27 mouse cellular contexts compared by ENCODE assay signal in the genomic region with DNA sequence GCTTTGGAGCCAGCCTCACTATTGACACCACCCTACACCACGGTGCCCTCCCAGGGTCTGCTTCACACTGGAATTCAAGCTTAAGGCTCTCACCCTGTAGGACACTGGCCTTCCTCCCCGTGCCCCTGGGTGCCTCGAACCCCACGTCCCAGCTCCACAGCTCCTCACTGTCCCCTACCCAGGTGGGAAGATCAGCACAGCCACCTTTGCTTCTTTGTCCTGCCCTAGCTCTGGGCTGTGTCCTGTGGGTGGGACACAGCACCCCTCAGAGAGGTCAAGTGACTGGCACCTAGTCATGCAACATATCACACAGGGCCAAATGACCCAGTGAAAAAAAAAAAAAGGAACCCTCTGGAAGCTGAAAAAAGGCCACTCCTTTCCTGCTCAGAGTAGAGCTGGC. TPM values are rescaled to one million over a fixed set of nuclear protein-coding genes. Genes with fewer than 3 reads are reported as not detected.
DNase-seq lines count a peak whose midpoint lies in the region; ATAC-seq lines count a peak whose summit lies in the region.
"Had no signal": no experiment of that assay in that cellular context is flagged by ENCODE, and none has a peak within 500 bp of the region (broad histone marks: within the 10 kb centered on the region; RNA-seq: fewer than 3 reads in every experiment).

No protein-coding gene starts in this region.

- 78% methylated on average over 4 of the region's 4 CpGs for WGBS in stomach, embryonic 16.5 days

- H3K27ac ChIP-seq in stomach, embryonic 16.5 days (ENCODE audit: low read length) = peak overlapping the region; percentile 57; the same call in 1 of the 2 replicates
- H3K27ac ChIP-seq: forebrain, embryonic 10.5 days; forebrain, embryonic 13.5 days; heart, embryonic 15.5 days; hindbrain, embryonic 14.5 days; hindbrain, postnatal 0 days had no signal

- H3K4me3 ChIP-seq in megakaryocyte, embryonic 14.5 days (replicated peaks) = peak overlapping the region; percentile 23
- H3K4me3 ChIP-seq in stomach, embryonic 16.5 days (replicated peaks; ENCODE audit: low read length) = no peak overlapping the region
- H3K4me3 ChIP-seq: forebrain, embryonic 10.5 days; forebrain, embryonic 13.5 days; heart, embryonic 15.5 days had no signal

- peak; percentile 92 for DNase-seq in heart, adult 11 months
- no peak for DNase-seq in heart, postnatal 25 days (ENCODE audit: low spot score)
- no peak for DNase-seq in adrenal gland, postnatal 36 days
- no peak for DNase-seq in frontal cortex, postnatal 10 days (ENCODE audit: low spot score in 2 of 2)
- DNase-seq: adrenal gland, adult 2 months; adrenal gland, postnatal 14 days; B cell, adult 2 months; cerebellum, adult 11-12 months; cerebellum, adult 8-10 months; embryo, embryonic 11 days; gastrocnemius, postnatal 36 days; heart, postnatal 10 days; heart, postnatal 4 days had no signal

- H3K27me3 ChIP-seq in megakaryocyte, embryonic 14.5 days (replicated peaks) = peaks cover 73% of the 10 kb centered on the region
- peaks cover 31% of the 10 kb centered on the region for H3K27me3 ChIP-seq in stomach, embryonic 16.5 days (ENCODE audit: control insufficient read depth, insufficient read depth, low read length)

- H3K36me3 ChIP-seq in megakaryocyte, embryonic 14.5 days (replicated peaks; ENCODE audit: low read length) = no peaks in the 10 kb centered on the region
- H3K36me3 ChIP-seq in stomach, embryonic 16.5 days (ENCODE audit: control insufficient read depth, insufficient read depth, low read length) = no peaks in the 10 kb centered on the region
- H3K36me3 ChIP-seq: forebrain, embryonic 10.5 days; G1E; heart, embryonic 15.5 days had no signal

- peaks cover 53% of the 10 kb centered on the region for H3K4me1 ChIP-seq in megakaryocyte, embryonic 14.5 days
- peaks cover 27% of the 10 kb centered on the region for H3K4me1 ChIP-seq in stomach, embryonic 16.5 days (ENCODE audit: control insufficient read depth, insufficient read depth, low read length)

- no peaks in the 10 kb centered on the region for H3K9me3 ChIP-seq in megakaryocyte, embryonic 14.5 days
- H3K9me3 ChIP-seq in stomach, embryonic 16.5 days (replicated peaks; ENCODE audit: control insufficient read depth, low read length) = no peaks in the 10 kb centered on the region
- H3K9me3 ChIP-seq: forebrain, embryonic 10.5 days; forebrain, embryonic 13.5 days; G1E; heart, embryonic 15.5 days had no signal

- intact Hi-C loops in heart, postnatal 25 days (cut with DNase I) = loop anchor here (2.0 kb wide), 1 partner anchor 14 kb away; no protein-coding TSS in a partner anchor

- no peak overlapping the region for H3K4me2 ChIP-seq in stomach, embryonic 16.5 days (ENCODE audit: low read depth, low read length)
- H3K4me2 ChIP-seq: forebrain, embryonic 13.5 days; heart, embryonic 11.5 days; heart, embryonic 15.5 days; hindbrain, embryonic 14.5 days had no signal

- H3K9ac ChIP-seq in stomach, embryonic 16.5 days (ENCODE audit: low read length) = peak overlapping the region; percentile 16; the same call in 1 of the 2 replicates
- H3K9ac ChIP-seq: forebrain, embryonic 13.5 days; heart, embryonic 15.5 days; hindbrain, embryonic 14.5 days had no signal

- ATAC-seq in megakaryocyte, adult 5-6 weeks (ENCODE audit: poor library complexity, severe bottlenecking) = no peak
- ATAC-seq in stomach, embryonic 16.5 days (ENCODE audit: insufficient read depth, low FRiP score) = no peak
- ATAC-seq: forebrain, embryonic 13.5 days; forebrain, embryonic 16.5 days; hindbrain, postnatal 0 days; inflammation-experienced regulatory T-cells, adult 6 months had no signal

RNA-seq across cellular contexts. Expression of gene Gpr132, which starts 12.6 kb away (rescaled TPM):
- under 1 TPM in 1 of 2 experiments, not detected in 1; 0.23 TPM for total RNA-seq in heart, postnatal 25 days (2021)
- polyA plus RNA-seq in megakaryocyte, embryonic 14.5 days (2012; ENCODE audit: insufficient read depth, low replicate concordance) = 1.2 TPM in 1 of 2 replicates, not detected in the other
- total RNA-seq in megakaryocyte, adult 5-6 weeks (2015) = 20.0 and 25.8 TPM in 2 replicates
- 7.6 and 10.7 TPM in 2 replicates for total RNA-seq in megakaryocyte, adult 5-6 weeks (2017)
- 0.15 and 0.22 TPM in 2 replicates for polyA plus RNA-seq in stomach, embryonic 16.5 days (2015; fragmentation: Nextera tagmentation; extraction: Ambion mirVana)
- total RNA-seq in adrenal gland, postnatal 36 days (2021) = under 1 TPM; 0.33 to 0.40 TPM
- total RNA-seq: gastrocnemius, adult 8-10 months had no signal
- polyA plus RNA-seq: forebrain, embryonic 13.5 days; forebrain, embryonic 16.5 days; hindbrain, embryonic 11.5 days; hindbrain, embryonic 14.5 days had no signal

RNA-seq across cellular contexts. Expression of gene Jag2, which starts 48.9 kb away (rescaled TPM):
- total RNA-seq in heart, postnatal 25 days (2021) = 10 to 100 TPM; 22.4 to 34.7 TPM
- polyA plus RNA-seq in megakaryocyte, embryonic 14.5 days (2012; ENCODE audit: insufficient read depth, low replicate concordance) = 4.8 and 14.7 TPM in 2 replicates
- total RNA-seq in megakaryocyte, adult 5-6 weeks (2015) = 0.36 and 1.3 TPM in 2 replicates
- not detected in 2 replicates for total RNA-seq in megakaryocyte, adult 5-6 weeks (2017)
- 5.1 and 6.4 TPM in 2 replicates for polyA plus RNA-seq in stomach, embryonic 16.5 days (2015; fragmentation: Nextera tagmentation; extraction: Ambion mirVana)
- total RNA-seq in adrenal gland, postnatal 36 days (2021) = 1 to 10 TPM; 4.3 to 6.5 TPM

RNA-seq across cellular contexts. Expression of gene Cdca4, which starts 51.4 kb away (rescaled TPM):
- 1 to 10 TPM; 6.4 to 7.6 TPM for total RNA-seq in heart, postnatal 25 days (2021)
- 3.2 and 11.7 TPM in 2 replicates for polyA plus RNA-seq in megakaryocyte, embryonic 14.5 days (2012; ENCODE audit: insufficient read depth, low replicate concordance)
- total RNA-seq in megakaryocyte, adult 5-6 weeks (2015) = 62.0 and 67.7 TPM in 2 replicates
- 48.9 and 57.9 TPM in 2 replicates for total RNA-seq in megakaryocyte, adult 5-6 weeks (2017)
- polyA plus RNA-seq in stomach, embryonic 16.5 days (2015; fragmentation: Nextera tagmentation; extraction: Ambion mirVana) = 87.7 and 87.9 TPM in 2 replicates
- 10 to 100 TPM; 14.7 to 19.5 TPM for total RNA-seq in adrenal gland, postnatal 36 days (2021)

Comparison
In these comparisons a context has a peak if more than half of its experiments do, and no peak if none do; other contexts are left out.
1. RNA of gene Gpr132, which starts 12.6 kb away (total RNA-seq): 7.6 to 25.8 TPM in megakaryocyte, adult 5-6 weeks; 0.33 to 0.40 TPM in adrenal gland, postnatal 36 days and 0.23 TPM in heart, postnatal 25 days; every median in the first group is over 4 times any median in the second.